Mouse (Mus musculus) left cerebral cortex, postnatal 14 days (tissue): ENCODE data around the gene Olfr288. TPM values are rescaled to one million over a fixed set of nuclear protein-coding genes. Genes with fewer than 3 reads are reported as not detected.

ENCODE experiments used
- DNase-seq, 2 experiments: peaks; one replicate each; pipeline ENCODE4 v3.0.0; 2021 to 2022; ENCODE audit warnings: low spot score in 2 of 2, mixed read lengths in 1 of 2
- intact Hi-C: fragments of 180-260 bp; cut with DNase I; formaldehyde crosslinking; loops from one replicate; pipeline ENCODE4 v1.15.1; 2025
- total RNA-seq, 2 experiments: library from RNA; stranded (reverse); gene quantifications; 2 replicates each; pipeline ENCODE4 v1.2.3; 2021

The Olfr288 gene
- total RNA-seq, 2 experiments from 2014 or later, result not detected

DNA sequence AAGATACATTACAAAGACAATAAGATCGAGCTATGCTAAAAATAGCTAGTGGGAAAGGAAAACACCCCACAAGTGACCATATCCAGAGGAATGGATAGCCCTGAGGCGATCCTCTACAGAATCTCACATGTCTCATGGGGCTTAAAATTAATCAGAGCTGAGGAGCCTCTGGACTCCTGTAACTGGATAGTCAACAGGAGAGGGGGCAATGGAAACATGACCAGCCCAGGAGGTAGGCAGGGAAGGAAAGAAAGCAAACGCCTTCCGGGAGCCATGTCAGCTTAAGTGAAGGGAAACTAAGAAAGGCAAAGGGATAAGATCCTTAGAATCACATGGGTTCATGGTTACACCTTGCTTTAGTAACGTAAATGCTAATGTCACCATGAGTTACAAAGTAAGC is 54.5 kb downstream of the Olfr288 start:
- no peak for DNase-seq
- intact Hi-C loops, result no loop called here

GRCm38 (mm10) chr15:98139763-98140162 is 55.6 kb downstream of the Olfr288 start:
- intact Hi-C loops, result no loop called here
- no peak for DNase-seq

GRCm38 (mm10) chr15:98136871-98137270 is 58.5 kb downstream of the Olfr288 start:
- no peak for DNase-seq
- intact Hi-C loops, result no loop called here

Other genes with a start within 250 kb of the Olfr288 start
- 10 to 100 TPM; 14.9 to 16.3 TPM for gene Tmem106c, start 231.3 kb downstream of the Olfr288 start, total RNA-seq
- under 1 TPM; 0.57 to 0.97 TPM for gene Col2a1, start 190.8 kb downstream of the Olfr288 start, total RNA-seq
- gene Pfkm, start 103.0 kb downstream of the Olfr288 start, total RNA-seq, result 100 to 1,000 TPM; 349 to 369 TPM
- gene Senp1, start 101.8 kb downstream of the Olfr288 start, total RNA-seq, result 10 to 100 TPM; 11.8 to 13.7 TPM
- 10 to 100 TPM; 43.4 to 45.4 TPM for gene Asb8, start 29.9 kb downstream of the Olfr288 start, total RNA-seq
- 10 to 100 TPM; 28.3 TPM for gene Ccdc184, start 28.4 kb downstream of the Olfr288 start, total RNA-seq
- not detected for gene Gm44579, start 25.4 kb upstream of the Olfr288 start, total RNA-seq
- gene Olfr287, start 25.5 kb upstream of the Olfr288 start, total RNA-seq, result 1 to 10 TPM; 1.8 to 2.4 TPM
- gene Olfr286, start 38.9 kb upstream of the Olfr288 start, total RNA-seq, result not detected
- not detected for gene H1fnt, start 61.8 kb upstream of the Olfr288 start, total RNA-seq
- 1 to 10 TPM; 6.9 to 7.0 TPM for gene Zfp641, start 100.6 kb upstream of the Olfr288 start, total RNA-seq
- gene Olfr285, start 121.8 kb upstream of the Olfr288 start, total RNA-seq, result not detected
- gene Olfr284, start 145.4 kb upstream of the Olfr288 start, total RNA-seq, result not detected
- gene Olfr283, start 185.4 kb upstream of the Olfr288 start, total RNA-seq, result not detected
- not detected for gene Olfr282, start 235.7 kb upstream of the Olfr288 start, total RNA-seq